Mouse (Mus musculus) layer of hippocampus, adult 9-11 months (tissue): ENCODE data around the gene Rabep1.

Experiments used
- DNase-seq: peaks from one replicate; pipeline ENCODE4 v3.0.0; 2022

The Rabep1 gene

GRCm38 (mm10) chr11:70844559-70845456 lies at the start of gene Rabep1:
TSS of gene Rabep1 (plus strand) at chr11:70844778.
- DNase-seq: peak; percentile 93

GRCm38 (mm10) chr11:70802208-70802864 lies 42.2 kb upstream of the Rabep1 start:
- no peak for DNase-seq

GRCm38 (mm10) chr11:70802865-70803261 lies 41.7 kb upstream of the Rabep1 start:
- no peak for DNase-seq

- peak; percentile 23 for DNase-seq
Measured at GRCm38 (mm10) chr11:70803711-70804200, 40.8 kb upstream of the Rabep1 start.

- DNase-seq: no peak
Measured at GRCm38 (mm10) chr11:70804395-70804794, 40.2 kb upstream of the Rabep1 start.

GRCm38 (mm10) chr11:70805641-70806175 lies 38.9 kb upstream of the Rabep1 start:
- no peak for DNase-seq

- no peak for DNase-seq
Measured at GRCm38 (mm10) chr11:70806697-70807096, 37.9 kb upstream of the Rabep1 start.

- DNase-seq: no peak
Measured at GRCm38 (mm10) chr11:70807630-70808029, 36.9 kb upstream of the Rabep1 start.

- no peak for DNase-seq
Measured at GRCm38 (mm10) chr11:70808101-70808500, 36.5 kb upstream of the Rabep1 start.

- DNase-seq: no peak
Measured at GRCm38 (mm10) chr11:70809011-70809410, 35.6 kb upstream of the Rabep1 start.

- DNase-seq: no peak
Measured at GRCm38 (mm10) chr11:70811041-70811440, 33.5 kb upstream of the Rabep1 start.

- no peak for DNase-seq
Measured at GRCm38 (mm10) chr11:70811471-70812240, 32.9 kb upstream of the Rabep1 start.

- peak; percentile 37 for DNase-seq
Measured at GRCm38 (mm10) chr11:70812365-70812764, 32.2 kb upstream of the Rabep1 start, which contains the start of gene Scimp. TSS of gene Scimp (minus strand) at chr11:70812586.

GRCm38 (mm10) chr11:70815071-70815470 lies 29.5 kb upstream of the Rabep1 start:
- DNase-seq: no peak

- DNase-seq: peak; percentile 46
Measured at GRCm38 (mm10) chr11:70815498-70816078, 29.0 kb upstream of the Rabep1 start.

GRCm38 (mm10) chr11:70816770-70817169 lies 27.8 kb upstream of the Rabep1 start:
- no peak for DNase-seq

- DNase-seq: no peak
Measured at GRCm38 (mm10) chr11:70820120-70820519, 24.5 kb upstream of the Rabep1 start.

- DNase-seq: no peak
Measured at GRCm38 (mm10) chr11:70821728-70822591, 22.6 kb upstream of the Rabep1 start.

- DNase-seq: no peak
Measured at GRCm38 (mm10) chr11:70826207-70826606, 18.4 kb upstream of the Rabep1 start.

- no peak for DNase-seq
Measured at GRCm38 (mm10) chr11:70828975-70829615, 15.5 kb upstream of the Rabep1 start.

- DNase-seq: no peak
Measured at GRCm38 (mm10) chr11:70831201-70831600, 13.4 kb upstream of the Rabep1 start.
